Mouse (Mus musculus) midbrain, postnatal 0 days (tissue): ENCODE measurements at regions not wholly inside any gene's neighbourhood (a gene's known extent, or its start where the extent isn't known, plus 50 kb on each side); places are given as distances from the start of the nearest gene placed in this dataset.

ENCODE experiments used
- ATAC-seq: fragments of 200-750 bp; cut with Nextera tagmentation; 2 replicates; pipeline ENCODE4 v1.8.0; 2017; ENCODE audit warnings: moderate number of reproducible peaks, mild to moderate bottlenecking, moderate TSS enrichment, moderate library complexity; ENCODE audit not compliant: low FRiP score
- DNase-seq: peaks from one replicate; pipeline ENCODE4 v3.0.0-alpha.2; 2015; ENCODE audit warnings: low spot score
- H3K27ac ChIP-seq: fragments of 300-500 bp; sonication (generic); 2 replicates; pipeline ENCODE4 v1.5.1; 2014; ENCODE audit warnings: low read depth, mild to moderate bottlenecking, low read length, mixed read lengths
- H3K27me3 ChIP-seq: fragments of 300-500 bp; sonication (generic); 2 replicates; pipeline ENCODE4 v1.6.1; 2014; ENCODE audit warnings: low read length, control low read depth, mixed read lengths; ENCODE audit not compliant: insufficient read depth
- H3K36me3 ChIP-seq: fragments of 300-500 bp; sonication (generic); 2 replicates; pipeline ENCODE4 v1.6.1; 2014; ENCODE audit warnings: low read length, control low read depth, mixed read lengths; ENCODE audit not compliant: insufficient read depth
- H3K4me1 ChIP-seq: fragments of 300-500 bp; sonication (generic); 2 replicates; pipeline ENCODE4 v1.6.1; 2014; ENCODE audit warnings: mild to moderate bottlenecking, control low read depth, antibody characterized with exemption, low read length, mixed read lengths; ENCODE audit not compliant: insufficient read depth
- H3K4me2 ChIP-seq: fragments of 300-500 bp; sonication (generic); 2 replicates; pipeline ENCODE4 v1.6.1; 2014; ENCODE audit warnings: low read depth, mild to moderate bottlenecking, low read length, mixed read lengths; ENCODE audit not compliant: poor library complexity, severe bottlenecking
- H3K4me3 ChIP-seq: fragments of 300-500 bp; sonication (generic); 2 replicates; pipeline ENCODE4 v1.5.1; 2014; ENCODE audit warnings: low read depth, mild to moderate bottlenecking, low read length, moderate library complexity
- H3K9ac ChIP-seq: fragments of 300-500 bp; sonication (generic); replicated peaks from 2 replicates; pipeline ENCODE4 v1.6.1; 2014; ENCODE audit warnings: mild to moderate bottlenecking, low read length, moderate library complexity, mixed read lengths; ENCODE audit not compliant: poor library complexity, severe bottlenecking
- H3K9me3 ChIP-seq: fragments of 300-500 bp; sonication (generic); 2 replicates; pipeline ENCODE4 v1.6.1; 2016; ENCODE audit warnings: low read length, control low read depth
- CTCF ChIP-seq: IDR thresholded peaks from 2 replicates; pipeline ENCODE4 v1.5.1; 2016; ENCODE audit warnings: antibody characterized with exemption, mild to moderate bottlenecking
- WGBS: fragments of 180-500 bp; shearing (Covaris S2); extraction: QIAGEN DNeasy Blood & Tissue Kit; methylation state at CpG from one replicate; pipeline ENCODE4 v1.1.7; 2014; 5-methylcytosine and 5-hydroxymethylcytosine counted together

- 74% methylated on average over 5 of the region's 5 CpGs for WGBS
Measured at GRCm38 (mm10) chr3:50916305-50916854, 307.9 kb upstream of the Noct start.

GRCm38 (mm10) chr3:50922347-50922746, 301.9 kb upstream of the Noct start:
- Histone ChIP-seq H3K4me3 (no peak overlapping the region), H3K27me3 (no peaks in the 10 kb centered on the region), H3K4me1 (no peaks in the 10 kb centered on the region), H3K9ac (no peak overlapping the region), H3K36me3 (no peaks in the 10 kb centered on the region), H3K27ac (no peak overlapping the region), H3K4me2 (no peak overlapping the region), H3K9me3 (no peaks in the 10 kb centered on the region)
- TF ChIP-seq CTCF, result no peak
- DNase-seq (no peak), ATAC-seq (no peak)
- WGBS, result 93% methylated on average over 10 of the region's 10 CpGs

More at GRCm38 (mm10) chr3:50916305-50916854, 307.9 kb upstream of the Noct start:
- no peak for TF ChIP-seq CTCF
- no peak for ATAC-seq
- Histone ChIP-seq H3K9ac (no peak overlapping the region), H3K4me1 (no peaks in the 10 kb centered on the region), H3K27me3 (no peaks in the 10 kb centered on the region), H3K4me3 (no peak overlapping the region), H3K27ac (no peak overlapping the region), H3K36me3 (no peaks in the 10 kb centered on the region), H3K4me2 (no peak overlapping the region), H3K9me3 (no peaks in the 10 kb centered on the region)
- DNase-seq, result no peak

DNA sequence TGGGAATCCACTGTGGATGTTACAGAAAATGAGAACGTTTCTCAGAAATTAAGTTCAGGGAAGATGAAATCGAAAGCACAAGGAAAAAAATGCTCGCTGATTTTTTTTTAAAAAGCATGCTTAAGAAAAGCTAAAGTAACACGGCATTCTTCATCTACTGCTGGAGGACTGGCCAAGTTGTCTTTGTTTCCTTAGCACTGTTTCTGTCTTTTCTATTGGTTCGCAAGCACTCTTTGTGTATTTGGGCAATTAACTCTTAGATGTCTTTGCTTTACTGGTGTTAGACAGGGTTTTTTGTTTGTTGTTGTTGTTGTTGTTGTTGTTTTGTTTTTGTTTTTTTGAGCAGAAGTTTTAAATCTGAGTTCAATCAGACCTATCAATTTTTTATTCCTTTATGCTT, 301.4 kb upstream of the Noct start:
- H3K4me2 ChIP-seq, result no peak overlapping the region
- DNase-seq, result no peak
- 66% methylated on average over 5 of the region's 5 CpGs for WGBS

GRCm38 (mm10) chr3:50923327-50923726, 300.9 kb upstream of the Noct start:
- Histone ChIP-seq H3K4me2 (no peak overlapping the region), H3K9me3 (no peaks in the 10 kb centered on the region), H3K4me1 (no peaks in the 10 kb centered on the region), H3K4me3 (no peak overlapping the region), H3K36me3 (no peaks in the 10 kb centered on the region), H3K27me3 (no peaks in the 10 kb centered on the region), H3K27ac (no peak overlapping the region), H3K9ac (no peak overlapping the region)
- 50% methylated on average over 7 of the region's 7 CpGs for WGBS
- no peak for TF ChIP-seq CTCF
- ATAC-seq (peak; percentile 65), DNase-seq (peak; percentile 55)

More for the DNA sequence above, 301.4 kb upstream of the Noct start:
- no peak for ATAC-seq
- Histone ChIP-seq H3K4me3 (no peak overlapping the region), H3K36me3 (no peaks in the 10 kb centered on the region), H3K9me3 (no peaks in the 10 kb centered on the region), H3K27me3 (no peaks in the 10 kb centered on the region), H3K27ac (no peak overlapping the region), H3K9ac (no peak overlapping the region), H3K4me1 (no peaks in the 10 kb centered on the region)
- no peak for TF ChIP-seq CTCF

DNA sequence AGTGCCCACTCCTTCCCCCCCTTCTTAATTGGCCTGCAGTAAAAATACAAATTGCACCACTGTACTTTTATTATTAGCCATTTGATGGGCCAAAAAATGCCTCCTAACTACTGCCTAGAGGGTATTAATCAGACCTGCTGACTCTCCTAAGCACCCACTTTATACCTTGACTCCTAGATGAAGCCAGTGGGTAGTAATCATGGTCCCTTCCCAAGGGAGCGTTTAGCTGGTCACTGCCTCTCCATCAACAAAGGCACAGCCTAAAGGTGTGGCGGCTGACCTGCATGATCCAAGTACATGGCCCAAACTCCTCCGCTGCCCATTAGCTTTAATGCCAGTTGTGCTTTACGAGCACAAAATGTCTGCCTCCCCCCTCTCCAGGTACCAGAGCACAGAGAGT, 296.9 kb upstream of the Noct start:
- no peak overlapping the region for H3K27ac ChIP-seq
- no peak for ATAC-seq
- 77% methylated on average over 4 of the region's 4 CpGs for WGBS

DNA sequence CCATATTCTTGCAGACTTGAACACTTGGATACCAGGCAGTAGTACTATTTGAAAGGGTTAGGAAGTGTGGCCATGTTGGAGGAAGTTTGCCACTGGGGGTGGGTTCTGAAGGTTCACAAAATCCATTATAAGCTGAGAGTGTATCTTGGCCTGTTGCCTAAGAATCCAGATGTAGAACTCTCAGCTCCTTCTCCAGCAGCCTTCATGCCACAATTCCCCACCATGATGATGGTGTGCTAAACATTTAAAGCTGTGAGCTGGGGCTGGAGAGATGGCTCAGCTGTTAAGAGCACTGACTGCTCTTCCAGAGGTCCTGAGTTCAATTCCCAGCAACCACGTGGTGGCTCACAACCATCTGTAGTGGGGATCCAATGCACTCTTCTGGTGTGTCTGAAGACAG, 295.2 kb upstream of the Noct start:
- ATAC-seq, result no peak

More for the DNA sequence above, 296.9 kb upstream of the Noct start:
- no peak for DNase-seq
- no peak for TF ChIP-seq CTCF
- no peaks in the 10 kb centered on the region; the same call in 1 of the 2 replicates for H3K4me1 ChIP-seq
- no peak overlapping the region for H3K9ac ChIP-seq
- no peaks in the 10 kb centered on the region for H3K9me3 ChIP-seq
- no peak overlapping the region for H3K4me2 ChIP-seq
- H3K27me3 ChIP-seq, result no peaks in the 10 kb centered on the region
- no peaks in the 10 kb centered on the region for H3K36me3 ChIP-seq
- H3K4me3 ChIP-seq, result no peak overlapping the region

More for the DNA sequence above, 295.2 kb upstream of the Noct start:
- no peak for TF ChIP-seq CTCF
- no peak overlapping the region for H3K27ac ChIP-seq
- no peak for DNase-seq
- H3K4me2 ChIP-seq, result no peak overlapping the region
- no peaks in the 10 kb centered on the region; the same call in 1 of the 2 replicates for H3K4me1 ChIP-seq
- H3K9me3 ChIP-seq, result no peaks in the 10 kb centered on the region
- H3K27me3 ChIP-seq, result no peaks in the 10 kb centered on the region
- H3K9ac ChIP-seq, result no peak overlapping the region
- no peak overlapping the region for H3K4me3 ChIP-seq
- no peaks in the 10 kb centered on the region for H3K36me3 ChIP-seq
- WGBS, result 90% methylated on average over 1 of the region's 1 CpGs
